Mouse (Mus musculus): ENCODE measurements around the gene Prrc2a. TPM values are rescaled to one million over a fixed set of nuclear protein-coding genes. Genes with fewer than 3 reads are reported as not detected.
"Not testable (repeated sequence)": the region's sequence is repeated elsewhere in the genome, so short reads cannot be mapped to it uniquely, and the experiment has no call there.

Prrc2a gene
- polyA plus RNA-seq, 1 experiment: 269 TPM

GRCm38 (mm10) chr17:35128996-35129395 is 35.7 kb downstream of the Prrc2a start:
- Histone ChIP-seq H3K4me1 (ENCODE audit: control insufficient read depth, insufficient read depth, low read length) (peaks cover 3% of the 10 kb centered on the region; the same call in 1 of the 2 replicates), H3K4me3 (ENCODE audit: insufficient read depth, low read length) (no peak overlapping the region), H3K27ac (ENCODE audit: insufficient read depth, low read length) (no peak overlapping the region)
- no peak for TF ChIP-seq POLR2A (IDR thresholded peaks at IDR 0.05; ENCODE audit: extremely low read depth, insufficient read depth, low read length)
- TF ChIP-seq CTCF (IDR thresholded peaks at IDR 0.05; ENCODE audit: extremely low read depth, insufficient read depth, low read length): no peak

GRCm38 (mm10) chr17:35127017-35127416 is 37.7 kb downstream of the Prrc2a start:
- no peak overlapping the region for H3K27ac ChIP-seq (ENCODE audit: insufficient read depth, low read length)
- TF ChIP-seq POLR2A (IDR thresholded peaks at IDR 0.05; ENCODE audit: extremely low read depth, insufficient read depth, low read length) (no peak), CTCF (IDR thresholded peaks at IDR 0.05; ENCODE audit: extremely low read depth, insufficient read depth, low read length) (no peak)
- H3K4me1 ChIP-seq (ENCODE audit: control insufficient read depth, insufficient read depth, low read length): peaks cover 3% of the 10 kb centered on the region; the same call in 1 of the 2 replicates
- peak overlapping the region; percentile 69 for H3K4me3 ChIP-seq (ENCODE audit: insufficient read depth, low read length)

- peak within 1 kb of the TSS; percentile 69 for H3K4me3 ChIP-seq (ENCODE audit: insufficient read depth, low read length)
- H3K27ac ChIP-seq (ENCODE audit: insufficient read depth, low read length): peak within 1 kb of the TSS; percentile 75
- no peak for TF ChIP-seq POLR2A (IDR thresholded peaks at IDR 0.05; ENCODE audit: extremely low read depth, insufficient read depth, low read length)
- TF ChIP-seq CTCF (IDR thresholded peaks at IDR 0.05; ENCODE audit: extremely low read depth, insufficient read depth, low read length): no peak
- peaks cover 3% of the 10 kb centered on the region; the same call in 1 of the 2 replicates for H3K4me1 ChIP-seq (ENCODE audit: control insufficient read depth, insufficient read depth, low read length)
Measured at GRCm38 (mm10) chr17:35126206-35126611, 38.5 kb downstream of the Prrc2a start, which contains the start of gene D17H6S53E. Gene D17H6S53E, plus strand, starts transcription at chr17:35126373.

GRCm38 (mm10) chr17:35125578-35125977 is 39.1 kb downstream of the Prrc2a start:
- no peak for TF ChIP-seq CTCF (IDR thresholded peaks at IDR 0.05; ENCODE audit: extremely low read depth, insufficient read depth, low read length)
- no peak for TF ChIP-seq POLR2A (IDR thresholded peaks at IDR 0.05; ENCODE audit: extremely low read depth, insufficient read depth, low read length)
- H3K4me3 ChIP-seq (ENCODE audit: insufficient read depth, low read length): peak overlapping the region; percentile 69; the same call in 1 of the 2 replicates
- peak overlapping the region; percentile 15; the same call in 1 of the 2 replicates for H3K27ac ChIP-seq (ENCODE audit: insufficient read depth, low read length)
- H3K4me1 ChIP-seq (ENCODE audit: control insufficient read depth, insufficient read depth, low read length): peaks cover 3% of the 10 kb centered on the region; the same call in 1 of the 2 replicates

- TF ChIP-seq POLR2A (IDR thresholded peaks at IDR 0.05; ENCODE audit: extremely low read depth, insufficient read depth, low read length): no peak
- no peak for TF ChIP-seq CTCF (IDR thresholded peaks at IDR 0.05; ENCODE audit: extremely low read depth, insufficient read depth, low read length)
- H3K4me1 ChIP-seq (ENCODE audit: control insufficient read depth, insufficient read depth, low read length): peaks cover 3% of the 10 kb centered on the region; the same call in 1 of the 2 replicates
Measured at GRCm38 (mm10) chr17:35125081-35125480, 39.6 kb downstream of the Prrc2a start.

GRCm38 (mm10) chr17:35124261-35124896 is 40.3 kb downstream of the Prrc2a start:
- not testable (repeated sequence) for H3K4me1 ChIP-seq (ENCODE audit: control insufficient read depth, insufficient read depth, low read length)

More at GRCm38 (mm10) chr17:35125081-35125480, 39.6 kb downstream of the Prrc2a start:
- peak overlapping the region; percentile 69; the same call in 1 of the 2 replicates for H3K4me3 ChIP-seq (ENCODE audit: insufficient read depth, low read length)
- H3K27ac ChIP-seq (ENCODE audit: insufficient read depth, low read length): 0 out of 2 replicates have a peak overlapping the region, but pooled peaks have one; percentile 15

GRCm38 (mm10) chr17:35123287-35123686 is 41.4 kb downstream of the Prrc2a start:
- not testable (repeated sequence) for H3K27ac ChIP-seq (ENCODE audit: insufficient read depth, low read length); H3K4me1 ChIP-seq (ENCODE audit: control insufficient read depth, insufficient read depth, low read length); H3K4me3 ChIP-seq (ENCODE audit: insufficient read depth, low read length)

More at GRCm38 (mm10) chr17:35124261-35124896, 40.3 kb downstream of the Prrc2a start:
- not testable (repeated sequence) for H3K4me3 ChIP-seq (ENCODE audit: insufficient read depth, low read length); H3K27ac ChIP-seq (ENCODE audit: insufficient read depth, low read length)

- H3K4me1 ChIP-seq (ENCODE audit: control insufficient read depth, insufficient read depth, low read length): peaks cover 2% of the 10 kb centered on the region; the same call in 1 of the 2 replicates
- H3K27ac ChIP-seq (ENCODE audit: insufficient read depth, low read length): peak within 1 kb of the TSS; percentile 43
- peak within 1 kb of the TSS; percentile 79 for H3K4me3 ChIP-seq (ENCODE audit: insufficient read depth, low read length)
- TF ChIP-seq CTCF (IDR thresholded peaks at IDR 0.05; ENCODE audit: extremely low read depth, insufficient read depth, low read length) (peak; percentile 39), POLR2A (IDR thresholded peaks at IDR 0.05; ENCODE audit: extremely low read depth, insufficient read depth, low read length) (peak; percentile 29; the same call in 1 of the 2 replicates)
Measured at GRCm38 (mm10) chr17:35121871-35122303, 42.8 kb downstream of the Prrc2a start, which contains the start of gene Csnk2b. Gene Csnk2b, minus strand, starts transcription at chr17:35122053.

- Histone ChIP-seq H3K4me1 (ENCODE audit: control insufficient read depth, insufficient read depth, low read length) (peaks cover 2% of the 10 kb centered on the region; the same call in 1 of the 2 replicates), H3K4me3 (ENCODE audit: insufficient read depth, low read length) (peak within 1 kb of the TSS; percentile 79), H3K27ac (ENCODE audit: insufficient read depth, low read length) (peak within 1 kb of the TSS; percentile 43)
- TF ChIP-seq CTCF (IDR thresholded peaks at IDR 0.05; ENCODE audit: extremely low read depth, insufficient read depth, low read length) (no peak), POLR2A (IDR thresholded peaks at IDR 0.05; ENCODE audit: extremely low read depth, insufficient read depth, low read length) (peak; percentile 80)
Measured at GRCm38 (mm10) chr17:35121143-35121799, 43.4 kb downstream of the Prrc2a start, which contains the start of gene Gpank1. Gene Gpank1, plus strand, starts transcription at chr17:35121455.
